In the genomic region with DNA sequence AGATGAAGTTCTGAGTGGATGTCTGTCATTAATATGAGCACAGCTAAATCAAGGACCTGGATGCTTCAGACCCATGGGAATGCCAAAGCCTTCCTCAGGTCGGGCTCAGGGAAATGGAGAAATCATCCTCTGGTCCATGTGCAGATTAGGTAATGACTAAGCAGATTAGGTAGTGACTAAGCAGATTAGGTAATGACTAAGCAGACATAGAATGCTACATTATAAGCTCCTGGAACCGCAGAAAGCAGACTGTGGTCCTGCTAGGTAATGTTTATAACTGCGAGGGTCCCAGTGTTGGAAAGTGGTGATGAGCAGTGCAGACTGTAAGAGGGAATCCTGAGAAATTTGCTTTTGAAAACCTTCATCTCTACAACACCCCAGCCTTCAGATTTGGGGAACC, we compare ENCODE assay signal across 28 mouse cellular contexts. TPM values are rescaled to one million over a fixed set of nuclear protein-coding genes. Genes with fewer than 3 reads are reported as not detected.
DNase-seq lines count a peak whose midpoint lies in the region; ATAC-seq and TF ChIP-seq lines count a peak whose summit lies in the region.
"Had no signal": no experiment of that assay in that cellular context is flagged by ENCODE, and none has a peak within 500 bp of the region (broad histone marks: within the 10 kb centered on the region; RNA-seq: fewer than 3 reads in every experiment).

No protein-coding gene starts in this region.

- no peaks in the 10 kb centered on the region for H3K9me3 ChIP-seq in liver, embryonic 12.5 days (replicated peaks)
- no peaks in the 10 kb centered on the region for H3K9me3 ChIP-seq in liver, embryonic 11.5 days (ENCODE audit: control insufficient read depth, low read length)
- no peaks in the 10 kb centered on the region for H3K9me3 ChIP-seq in MEL (replicated peaks; ENCODE audit: insufficient read depth, low read length)
- no peaks in the 10 kb centered on the region for H3K9me3 ChIP-seq in liver, postnatal 0 days (ENCODE audit: low read length)
- H3K9me3 ChIP-seq in hindbrain, embryonic 11.5 days (ENCODE audit: control insufficient read depth, low read length): no peaks in the 10 kb centered on the region
- H3K9me3 ChIP-seq: heart, embryonic 12.5 days; hindbrain, embryonic 15.5 days; limb, embryonic 10.5 days; limb, embryonic 15.5 days had no signal

- DNase-seq in liver, embryonic 11.5 days (ENCODE audit: low spot score): no peak
- DNase-seq in 416B (ENCODE audit: low read depth): peak; percentile 24
- peak; percentile 64 for DNase-seq in MEL (ENCODE audit: low read depth, low spot score)
- no peak for DNase-seq in liver, postnatal 0 days
- DNase-seq in kidney, postnatal 10 days: no peak
- DNase-seq in hindbrain, embryonic 11.5 days (ENCODE audit: low spot score): no peak
- DNase-seq: adrenal gland, adult 2 months; adrenal gland, postnatal 36 days; cerebellum, adult 2 months; cerebellum, postnatal 14 days; gastrocnemius, postnatal 36 days; heart, adult 18-20 months; heart, postnatal 10 days; kidney, adult 11 months; kidney, postnatal 36 days; lung, embryonic 14.5 days; lung, postnatal 14 days; right cerebral cortex, adult 18-20 months; spleen, adult 18-20 months; thymus, postnatal 14 days had no signal

- peaks cover 38% of the 10 kb centered on the region for H3K4me1 ChIP-seq in liver, embryonic 12.5 days
- 0 out of 2 replicates have a peak, but pooled peaks cover 2% of the 10 kb centered on the region for H3K4me1 ChIP-seq in liver, embryonic 11.5 days (replicated peaks; ENCODE audit: control insufficient read depth, insufficient read depth, low read length)
- H3K4me1 ChIP-seq in MEL (ENCODE audit: control insufficient read depth in 1 of 2, insufficient read depth in 2 of 2, low read length in 2 of 2): peaks cover 5 to 22% of the 10 kb centered on the region in 2 experiments
- peaks cover 16% of the 10 kb centered on the region for H3K4me1 ChIP-seq in liver, postnatal 0 days (ENCODE audit: insufficient read depth)
- no peaks in the 10 kb centered on the region; the same call in 1 of the 2 replicates for H3K4me1 ChIP-seq in hindbrain, embryonic 11.5 days (replicated peaks; ENCODE audit: control insufficient read depth, insufficient read depth, low read length)

- 41% methylated on average over 3 of the region's 3 CpGs for WGBS in liver, embryonic 12.5 days (ENCODE audit: insufficient replicate concordance)
- 58% methylated on average over 3 of the region's 3 CpGs for WGBS in liver, embryonic 11.5 days
- WGBS in liver, postnatal 0 days (ENCODE audit: insufficient replicate concordance): 64% methylated on average over 3 of the region's 3 CpGs
- whole genome bisulfite sequencing in hindbrain, embryonic 11.5 days: 78% methylated on average over 3 of the region's 3 CpGs

- H3K4me2 ChIP-seq in liver, embryonic 12.5 days: peak overlapping the region; percentile 34
- no peak overlapping the region for H3K4me2 ChIP-seq in liver, embryonic 11.5 days
- no peak overlapping the region for H3K4me2 ChIP-seq in liver, postnatal 0 days (ENCODE audit: low read depth, low read length)
- H3K4me2 ChIP-seq in hindbrain, embryonic 11.5 days (replicated peaks; ENCODE audit: low read depth, low read length): no peak overlapping the region
- H3K4me2 ChIP-seq: heart, embryonic 12.5 days; hindbrain, embryonic 15.5 days; limb, embryonic 15.5 days; lung, embryonic 14.5 days had no signal

- no peak for TF ChIP-seq RAD21 in MEL (IDR thresholded peaks at IDR 0.05; ENCODE audit: low read depth, low read length)

- TF ChIP-seq EP300 in MEL (IDR thresholded peaks at IDR 0.05; ENCODE audit: low read depth in 1 of 2, low read length in 2 of 2): peak; percentile 48 to 77; a peak in 3 of 4 replicates
- TF ChIP-seq EP300 in liver, postnatal 0 days (IDR thresholded peaks at IDR 0.05; ENCODE audit: low read depth): peak; percentile 32; the same call in 1 of the 2 replicates

- H3K4me3 ChIP-seq in liver, embryonic 12.5 days: no peak overlapping the region
- H3K4me3 ChIP-seq in liver, embryonic 11.5 days (ENCODE audit: low read depth, low read length): no peak overlapping the region
- no peak overlapping the region for H3K4me3 ChIP-seq in MEL (ENCODE audit: control insufficient read depth in 1 of 2, insufficient read depth in 1 of 2, low read depth in 2 of 2, low read length in 2 of 2)
- H3K4me3 ChIP-seq in liver, postnatal 0 days (ENCODE audit: low read depth, low read length): no peak overlapping the region
- H3K4me3 ChIP-seq in hindbrain, embryonic 11.5 days (ENCODE audit: low read depth, low read length): no peak overlapping the region
- H3K4me3 ChIP-seq: heart, embryonic 12.5 days; hindbrain, embryonic 15.5 days; limb, embryonic 10.5 days; limb, embryonic 15.5 days had no signal

- no peak overlapping the region for H3K9ac ChIP-seq in liver, embryonic 12.5 days
- no peak overlapping the region for H3K9ac ChIP-seq in liver, embryonic 11.5 days (ENCODE audit: low read depth, low read length)
- H3K9ac ChIP-seq in MEL (ENCODE audit: control insufficient read depth, low read depth, low read length, poor library complexity, severe bottlenecking): no peak overlapping the region
- H3K9ac ChIP-seq in liver, postnatal 0 days (replicated peaks): no peak overlapping the region
- no peak overlapping the region for H3K9ac ChIP-seq in hindbrain, embryonic 11.5 days (ENCODE audit: low read depth, low read length)
- H3K9ac ChIP-seq: heart, embryonic 12.5 days; hindbrain, embryonic 15.5 days; limb, embryonic 15.5 days; lung, embryonic 14.5 days had no signal

- no peak for TF ChIP-seq CTCF in MEL (IDR thresholded peaks at IDR 0.05 in 2 of 3, conservative IDR thresholded peaks at IDR 0.05 in 1 of 3; ENCODE audit: control insufficient read depth in 1 of 3, insufficient read depth in 1 of 3, low read depth in 2 of 3, low read length in 3 of 3, poor library complexity in 1 of 3, severe bottlenecking in 1 of 3)
- TF ChIP-seq CTCF in liver, postnatal 0 days (IDR thresholded peaks at IDR 0.05; ENCODE audit: low read depth): no peak

- ATAC-seq in liver, embryonic 12.5 days: no peak
- no peak for ATAC-seq in liver, embryonic 11.5 days (replicated peaks; ENCODE audit: low FRiP score)
- no peak for ATAC-seq in liver, postnatal 0 days
- no peak for ATAC-seq in hindbrain, embryonic 11.5 days (ENCODE audit: low FRiP score)
- ATAC-seq: forebrain, embryonic 14.5 days; inflammation-experienced regulatory T-cells, adult 6 months; midbrain, embryonic 16.5 days had no signal

- no peaks in the 10 kb centered on the region for H3K36me3 ChIP-seq in liver, embryonic 12.5 days
- H3K36me3 ChIP-seq in liver, embryonic 11.5 days (ENCODE audit: control insufficient read depth, insufficient read depth, low read length): no peaks in the 10 kb centered on the region
- H3K36me3 ChIP-seq in MEL (ENCODE audit: control insufficient read depth in 1 of 2, insufficient read depth in 2 of 2, low read length in 2 of 2): peaks cover 0 to 14% of the 10 kb centered on the region in 2 experiments; a peak in 2 of 4 replicates
- H3K36me3 ChIP-seq in liver, postnatal 0 days (replicated peaks; ENCODE audit: insufficient read depth, low read length): no peaks in the 10 kb centered on the region
- H3K36me3 ChIP-seq in hindbrain, embryonic 11.5 days (ENCODE audit: control insufficient read depth, insufficient read depth, low read length): no peaks in the 10 kb centered on the region
- H3K36me3 ChIP-seq: heart, embryonic 12.5 days; hindbrain, embryonic 15.5 days; limb, embryonic 10.5 days; limb, embryonic 15.5 days had no signal

- H3K79me2 ChIP-seq in MEL (ENCODE audit: control insufficient read depth, insufficient read depth, low read length, poor library complexity): peaks cover 5% of the 10 kb centered on the region; the same call in 1 of the 2 replicates

- H3K27me3 ChIP-seq in liver, embryonic 12.5 days (replicated peaks): peaks cover 18% of the 10 kb centered on the region
- no peaks in the 10 kb centered on the region for H3K27me3 ChIP-seq in liver, embryonic 11.5 days (replicated peaks; ENCODE audit: control insufficient read depth, insufficient read depth, low read length)
- H3K27me3 ChIP-seq in MEL (ENCODE audit: control insufficient read depth in 1 of 2, insufficient read depth in 2 of 2, low read length in 2 of 2): no peaks in the 10 kb centered on the region
- H3K27me3 ChIP-seq in liver, postnatal 0 days (ENCODE audit: insufficient read depth, low read length): no peaks in the 10 kb centered on the region
- H3K27me3 ChIP-seq in hindbrain, embryonic 11.5 days (ENCODE audit: control insufficient read depth, insufficient read depth, low read length): no peaks in the 10 kb centered on the region
- H3K27me3 ChIP-seq: hindbrain, embryonic 15.5 days; limb, embryonic 15.5 days had no signal

- H3K27ac ChIP-seq in liver, embryonic 12.5 days: no peak overlapping the region
- no peak overlapping the region for H3K27ac ChIP-seq in liver, embryonic 11.5 days (ENCODE audit: low read depth, low read length)
- H3K27ac ChIP-seq in MEL (ENCODE audit: control insufficient read depth, low read depth, low read length): no peak overlapping the region
- no peak overlapping the region for H3K27ac ChIP-seq in liver, postnatal 0 days (ENCODE audit: low read depth)
- H3K27ac ChIP-seq in hindbrain, embryonic 11.5 days (ENCODE audit: low read depth, low read length): no peak overlapping the region
- H3K27ac ChIP-seq: hindbrain, embryonic 15.5 days; limb, embryonic 10.5 days; limb, embryonic 15.5 days had no signal

- no peak for TF ChIP-seq POLR2A in MEL (IDR thresholded peaks at IDR 0.05; ENCODE audit: control insufficient read depth in 1 of 2, insufficient read depth in 1 of 2, low read depth in 1 of 2, low read length in 2 of 2, poor library complexity in 1 of 2)

TF ChIP-seq in MEL, 35 proteins besides CTCF, POLR2A, EP300 and RAD21 (continues in another document):
- TF ChIP-seq MAFK (IDR thresholded peaks at IDR 0.05; ENCODE audit: borderline replicate concordance, low read depth, low read length): peak; percentile 82
- no peak for TF ChIP-seq TAL1 (IDR thresholded peaks at IDR 0.05; ENCODE audit: low read length)
- TF ChIP-seq MYC (IDR thresholded peaks at IDR 0.05; ENCODE audit: low read depth, low read length): 0 out of 2 replicates have a peak, but pooled peaks have one; percentile 43
- no peak for TF ChIP-seq TCF12 (IDR thresholded peaks at IDR 0.05; ENCODE audit: low read depth, low read length)
- TF ChIP-seq GABPA (IDR thresholded peaks at IDR 0.05; ENCODE audit: low read depth, low read length): peak; percentile 81
- TF ChIP-seq GATA1 (IDR thresholded peaks at IDR 0.05; ENCODE audit: low read depth, low read length): peak; percentile 54
- TF ChIP-seq ETS1 (IDR thresholded peaks at IDR 0.05; ENCODE audit: low read depth, low read length): peak; percentile 83

RNA-seq across cellular contexts. Expression of a gene that starts 4.6 kb away (rescaled TPM):
- polyA plus RNA-seq in liver, embryonic 12.5 days (2016; fragmentation: Nextera tagmentation; extraction: Ambion mirVana): 25.8 and 27.8 TPM in 2 replicates
- polyA plus RNA-seq in liver, embryonic 11.5 days (2014; fragmentation: Nextera tagmentation; extraction: Ambion mirVana): 16.2 and 21.4 TPM in 2 replicates
- total RNA-seq in MEL (2012; rRNA removed): 7.0 TPM in 2 replicates
- 10 to 100 TPM in 1 of 2 experiments, not detected in 1; 11.5 TPM for polyA plus RNA-seq in MEL (2012; ENCODE audit: insufficient read depth in 1 of 2, insufficient read length in 2 of 2, low read depth in 1 of 2, low replicate concordance in 2 of 2, missing spikeins in 1 of 2)
- polyA plus RNA-seq in liver, postnatal 0 days (2015; fragmentation: Nextera tagmentation; extraction: Ambion mirVana): 24.0 and 28.2 TPM in 2 replicates
- polyA plus RNA-seq in hindbrain, embryonic 11.5 days (2014; fragmentation: Nextera tagmentation; extraction: Ambion mirVana): 23.6 and 24.4 TPM in 2 replicates

Comparison
In these comparisons a context has a peak if more than half of its experiments do, and no peak if none do; other contexts are left out.
1. DNase-seq: peak in 416B (single experiment) and MEL (single experiment); none in liver, embryonic 11.5 days (single experiment), liver, postnatal 0 days (single experiment), kidney, postnatal 10 days (single experiment) and hindbrain, embryonic 11.5 days (single experiment).